Mouse (Mus musculus) heart, postnatal 0 days (tissue): Measurements from ENCODE around the gene Bmp8a.

Source experiments
- CTCF ChIP-seq: IDR thresholded peaks from 2 replicates; pipeline ENCODE4 v1.5.1; 2016; ENCODE audit warnings: antibody characterized with exemption, control low read depth, low read depth
- EP300 ChIP-seq: IDR thresholded peaks from 2 replicates; pipeline ENCODE4 v1.6.1; 2016; ENCODE audit warnings: antibody characterized with exemption, low read depth

- TF ChIP-seq CTCF = no peak
- TF ChIP-seq EP300 = no peak
Measured at GRCm38 (mm10) chr4:123314497-123314896, 28.6 kb downstream of the Bmp8a start.
